In the genomic region with DNA sequence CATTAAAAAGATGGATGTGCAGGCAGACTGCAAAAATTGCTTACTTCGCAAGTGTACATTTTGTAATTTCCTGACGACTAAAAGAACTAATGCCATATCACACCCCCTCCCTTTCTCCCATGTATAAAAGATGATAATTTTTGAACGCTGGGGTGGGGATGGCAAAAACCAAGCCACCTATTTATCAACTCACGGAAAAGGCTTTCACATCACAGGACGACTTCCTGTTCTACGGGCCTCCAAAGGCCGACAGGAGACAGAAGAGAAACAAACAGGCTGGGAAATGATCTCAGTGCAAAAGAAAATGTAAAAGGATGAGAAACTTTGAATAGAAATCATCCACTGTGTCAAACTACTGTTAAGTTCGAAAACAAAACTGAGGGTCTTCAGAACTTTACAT, we compare ENCODE assay signal across 24 mouse cellular contexts. TPM values are rescaled to one million over a fixed set of nuclear protein-coding genes. Genes with fewer than 3 reads are reported as not detected.
DNase-seq lines count a peak whose midpoint lies in the region; ATAC-seq and TF ChIP-seq lines count a peak whose summit lies in the region.
"Had no signal": no experiment of that assay in that cellular context is flagged by ENCODE, and none has a peak within 500 bp of the region (broad histone marks: within the 10 kb centered on the region; RNA-seq: fewer than 3 reads in every experiment).

No protein-coding gene starts in this region.

- no peaks in the 10 kb centered on the region for H3K36me3 ChIP-seq in liver, adult 2 months (ENCODE audit: control insufficient read depth, insufficient read depth, low read length)
- no peaks in the 10 kb centered on the region for H3K36me3 ChIP-seq in liver, postnatal 0 days (replicated peaks; ENCODE audit: insufficient read depth, low read length)
- no peaks in the 10 kb centered on the region for H3K36me3 ChIP-seq in kidney, embryonic 16.5 days (ENCODE audit: insufficient read depth, low read length)
- H3K36me3 ChIP-seq: embryonic facial prominence, embryonic 13.5 days; forebrain, embryonic 12.5 days; heart, embryonic 12.5 days; hindbrain, embryonic 10.5 days had no signal

- no peak for TF ChIP-seq CTCF in liver, adult 2 months (IDR thresholded peaks at IDR 0.05; ENCODE audit: low read depth, low read length)
- TF ChIP-seq CTCF in liver, postnatal 0 days (IDR thresholded peaks at IDR 0.05; ENCODE audit: low read depth), result no peak

- ATAC-seq in liver, postnatal 0 days, result no peak
- ATAC-seq in kidney, embryonic 16.5 days (ENCODE audit: low FRiP score, low TSS enrichment), result no peak
- ATAC-seq: forebrain, embryonic 16.5 days had no signal

- TF ChIP-seq POLR2A in liver, adult 2 months (IDR thresholded peaks at IDR 0.05; ENCODE audit: extremely low read depth, insufficient read depth, low read length), result no peak

- H3K9me3 ChIP-seq in liver, postnatal 0 days (ENCODE audit: low read length), result no peaks in the 10 kb centered on the region
- H3K9me3 ChIP-seq in kidney, embryonic 16.5 days (ENCODE audit: low read length), result no peaks in the 10 kb centered on the region
- H3K9me3 ChIP-seq: embryonic facial prominence, embryonic 13.5 days; forebrain, embryonic 12.5 days; heart, embryonic 12.5 days; hindbrain, embryonic 10.5 days had no signal

- no peaks in the 10 kb centered on the region for H3K79me2 ChIP-seq in liver, adult 2 months (ENCODE audit: control insufficient read depth, insufficient read depth, low read length)

- H3K4me2 ChIP-seq in liver, postnatal 0 days (ENCODE audit: low read depth, low read length), result no peak overlapping the region
- no peak overlapping the region for H3K4me2 ChIP-seq in kidney, embryonic 16.5 days (replicated peaks; ENCODE audit: low read depth, low read length)
- H3K4me2 ChIP-seq: embryonic facial prominence, embryonic 13.5 days; forebrain, embryonic 12.5 days; heart, embryonic 12.5 days had no signal

- H3K27ac ChIP-seq in liver, adult 2 months (replicated peaks; ENCODE audit: insufficient read depth, low read depth, low read length), result 0 out of 2 replicates have a peak overlapping the region, but pooled peaks have one; percentile 15
- no peak overlapping the region for H3K27ac ChIP-seq in liver, postnatal 0 days (ENCODE audit: low read depth)
- peak overlapping the region; percentile 62; the same call in 1 of the 2 replicates for H3K27ac ChIP-seq in kidney, embryonic 16.5 days (ENCODE audit: low read length)
- H3K27ac ChIP-seq: embryonic facial prominence, embryonic 13.5 days; forebrain, embryonic 12.5 days; hindbrain, embryonic 10.5 days had no signal

- H3K4me3 ChIP-seq in liver, adult 2 months (ENCODE audit: insufficient read depth, low read depth, low read length), result no peak overlapping the region
- H3K4me3 ChIP-seq in liver, postnatal 0 days (ENCODE audit: low read depth, low read length), result no peak overlapping the region
- H3K4me3 ChIP-seq in kidney, embryonic 16.5 days (ENCODE audit: low read length), result no peak overlapping the region
- H3K4me3 ChIP-seq: embryonic facial prominence, embryonic 13.5 days; forebrain, embryonic 12.5 days; heart, embryonic 12.5 days; hindbrain, embryonic 10.5 days had no signal

- H3K4me1 ChIP-seq in liver, adult 2 months (ENCODE audit: control insufficient read depth, insufficient read depth, low read length), result peaks cover 2% of the 10 kb centered on the region; the same call in 1 of the 2 replicates
- no peaks in the 10 kb centered on the region for H3K4me1 ChIP-seq in liver, postnatal 0 days (ENCODE audit: insufficient read depth)
- H3K4me1 ChIP-seq in kidney, embryonic 16.5 days (ENCODE audit: insufficient read depth, low read length), result peaks cover 13% of the 10 kb centered on the region; the same call in 1 of the 2 replicates
- H3K4me1 ChIP-seq: embryonic facial prominence, embryonic 13.5 days; heart, embryonic 12.5 days had no signal

- H3K9ac ChIP-seq in liver, adult 2 months (ENCODE audit: low read depth, low read length), result no peak overlapping the region
- H3K9ac ChIP-seq in liver, postnatal 0 days (replicated peaks), result no peak overlapping the region
- H3K9ac ChIP-seq in kidney, embryonic 16.5 days (replicated peaks; ENCODE audit: low read length), result no peak overlapping the region
- H3K9ac ChIP-seq: embryonic facial prominence, embryonic 13.5 days; forebrain, embryonic 12.5 days; heart, embryonic 12.5 days had no signal

- WGBS in liver, adult 2 months, result 76% methylated on average over 8 of the region's 8 CpGs
- 44% methylated on average over 8 of the region's 8 CpGs for WGBS in liver, postnatal 0 days (ENCODE audit: insufficient replicate concordance)
- 45% methylated on average over 8 of the region's 8 CpGs for WGBS in kidney, embryonic 16.5 days

- TF ChIP-seq EP300 in liver, postnatal 0 days (IDR thresholded peaks at IDR 0.05; ENCODE audit: low read depth), result no peak

- peak; percentile 22 for DNase-seq in kidney, adult 11 months
- DNase-seq in kidney, postnatal 4 days, result no peak
- no peak for DNase-seq in liver, adult 2 months (ENCODE audit: extremely low read depth, low read depth, low spot score)
- DNase-seq in liver, postnatal 0 days, result no peak
- no peak for DNase-seq in gastrocnemius, adult 18-20 months (ENCODE audit: low spot score)
- no peak for DNase-seq in right cerebral cortex, adult 2 months (ENCODE audit: low spot score in 2 of 2)
- DNase-seq: adrenal gland, postnatal 25 days; cerebellum, adult 18-20 months; cerebellum, adult 9-11 months; cerebellum, postnatal 36 days; gastrocnemius, postnatal 25 days had no signal

- H3K27me3 ChIP-seq in liver, adult 2 months (ENCODE audit: control insufficient read depth, insufficient read depth, low read length), result no peaks in the 10 kb centered on the region
- H3K27me3 ChIP-seq in liver, postnatal 0 days (ENCODE audit: insufficient read depth, low read length), result no peaks in the 10 kb centered on the region
- no peaks in the 10 kb centered on the region for H3K27me3 ChIP-seq in kidney, embryonic 16.5 days (ENCODE audit: insufficient read depth, low read length)
- H3K27me3 ChIP-seq: forebrain, embryonic 12.5 days; heart, embryonic 12.5 days had no signal

RNA-seq across cellular contexts. Expression of gene Gm10295, which starts 43.2 kb away (rescaled TPM):
- not detected in 2 replicates for total RNA-seq in liver, adult 2 months (2014; rRNA removed)
- not detected in 2 replicates for polyA plus RNA-seq in liver, adult 2 months (2012; rRNA removed)
- polyA plus RNA-seq in liver, postnatal 0 days (2015; fragmentation: Nextera tagmentation; extraction: Ambion mirVana), result not detected in 2 replicates
- polyA plus RNA-seq in kidney, embryonic 16.5 days (2015; fragmentation: Nextera tagmentation; extraction: Ambion mirVana), result not detected in 2 replicates
- total RNA-seq in gastrocnemius, adult 18-20 months (2021), result not detected
- total RNA-seq: adrenal gland, postnatal 25 days; gastrocnemius, postnatal 25 days; granulocyte monocyte progenitor cell, adult 5-6 weeks; heart, adult 8-10 months; heart, postnatal 25 days; MEL had no signal
- polyA plus RNA-seq: C2C12; embryonic facial prominence, embryonic 13.5 days; forebrain, embryonic 12.5 days; forebrain, embryonic 16.5 days; frontal cortex, adult 2 months; heart, embryonic 12.5 days; heart, embryonic 16.5 days had no signal
